ENCODE assay signal across 8 mouse cellular contexts in genomic region chr10:18318916-18319481, GRCm38 (mm10). TPM values are rescaled to one million over a fixed set of nuclear protein-coding genes. Genes with fewer than 3 reads are reported as not detected.
DNase-seq lines count a peak whose midpoint lies in the region; ATAC-seq and TF ChIP-seq lines count a peak whose summit lies in the region.

Nhsl1 (plus strand) TSS chr10:18318985.

- peak within 1 kb of the TSS; percentile 93 for H3K4me2 ChIP-seq in forebrain, embryonic 12.5 days
- peak within 1 kb of the TSS; percentile 98 for H3K4me2 ChIP-seq in heart, postnatal 0 days (ENCODE audit: low read depth, low read length)
- peak within 1 kb of the TSS; percentile 99 for H3K4me2 ChIP-seq in neural tube, embryonic 15.5 days

- no peaks in the 10 kb centered on the region for H3K9me3 ChIP-seq in forebrain, embryonic 12.5 days
- no peaks in the 10 kb centered on the region for H3K9me3 ChIP-seq in heart, postnatal 0 days (replicated peaks; ENCODE audit: control insufficient read depth, low read length)
- no peaks in the 10 kb centered on the region for H3K9me3 ChIP-seq in neural tube, embryonic 15.5 days (replicated peaks)

- peak; percentile 88 for ATAC-seq in forebrain, embryonic 12.5 days (ENCODE audit: low FRiP score)
- ATAC-seq in heart, postnatal 0 days (ENCODE audit: insufficient read depth, low read depth): peak; percentile 81
- peak; percentile 83 for ATAC-seq in neural tube, embryonic 15.5 days (ENCODE audit: low FRiP score)

- peaks cover 24% of the 10 kb centered on the region; the same call in 1 of the 2 replicates for H3K27me3 ChIP-seq in forebrain, embryonic 12.5 days
- H3K27me3 ChIP-seq in heart, postnatal 0 days (ENCODE audit: control insufficient read depth, insufficient read depth, low read length): no peaks in the 10 kb centered on the region
- no peaks in the 10 kb centered on the region; the same call in 1 of the 2 replicates for H3K27me3 ChIP-seq in neural tube, embryonic 15.5 days (replicated peaks)

- no peak for TF ChIP-seq EP300 in heart, postnatal 0 days (IDR thresholded peaks at IDR 0.05; ENCODE audit: low read depth)

- H3K4me1 ChIP-seq in forebrain, embryonic 12.5 days: peaks cover 17% of the 10 kb centered on the region
- peaks cover 7% of the 10 kb centered on the region; the same call in 1 of the 2 replicates for H3K4me1 ChIP-seq in heart, postnatal 0 days (ENCODE audit: control insufficient read depth, insufficient read depth)
- H3K4me1 ChIP-seq in neural tube, embryonic 15.5 days: peaks cover 12% of the 10 kb centered on the region

- TF ChIP-seq CTCF in heart, postnatal 0 days (IDR thresholded peaks at IDR 0.05; ENCODE audit: low read depth): peak; percentile 56

- H3K36me3 ChIP-seq in forebrain, embryonic 12.5 days (replicated peaks): no peaks in the 10 kb centered on the region
- no peaks in the 10 kb centered on the region for H3K36me3 ChIP-seq in heart, postnatal 0 days (replicated peaks; ENCODE audit: control insufficient read depth, insufficient read depth, low read length)
- H3K36me3 ChIP-seq in neural tube, embryonic 15.5 days: no peaks in the 10 kb centered on the region

- peak within 1 kb of the TSS; percentile 81 for H3K9ac ChIP-seq in forebrain, embryonic 12.5 days
- peak within 1 kb of the TSS; percentile 49 for H3K9ac ChIP-seq in heart, postnatal 0 days (replicated peaks; ENCODE audit: low read depth, low read length)
- H3K9ac ChIP-seq in neural tube, embryonic 15.5 days (replicated peaks): peak within 1 kb of the TSS; percentile 70

- peak; percentile 60 for DNase-seq in 3134 (ENCODE audit: extremely low read depth, insufficient read length, low spot score)
- peak; percentile 74 for DNase-seq in adrenal gland, postnatal 25 days
- no peak for DNase-seq in heart, postnatal 0 days (ENCODE audit: low spot score)
- DNase-seq in kidney, postnatal 25 days: peak; percentile 81 to 85
- DNase-seq in lung, adult 18-20 months: peak; percentile 61 to 76
- DNase-seq in thymus, postnatal 36 days: peak; percentile 65 to 66

- WGBS in forebrain, embryonic 12.5 days: under 1% methylated on average over 63 of the region's 63 CpGs
- WGBS in heart, postnatal 0 days: under 1% methylated on average over 63 of the region's 63 CpGs
- WGBS in neural tube, embryonic 15.5 days: under 1% methylated on average over 63 of the region's 63 CpGs

- H3K4me3 ChIP-seq in forebrain, embryonic 12.5 days (replicated peaks): peak within 1 kb of the TSS; percentile 79
- peak within 1 kb of the TSS; percentile 73 for H3K4me3 ChIP-seq in heart, postnatal 0 days (ENCODE audit: low read depth, low read length)
- H3K4me3 ChIP-seq in neural tube, embryonic 15.5 days (replicated peaks): peak within 1 kb of the TSS; percentile 82

- H3K27ac ChIP-seq in forebrain, embryonic 12.5 days: peak within 1 kb of the TSS; percentile 68
- peak within 1 kb of the TSS; percentile 22; the same call in 1 of the 2 replicates for H3K27ac ChIP-seq in heart, postnatal 0 days (ENCODE audit: low read depth)
- peak within 1 kb of the TSS; percentile 58 for H3K27ac ChIP-seq in neural tube, embryonic 15.5 days (replicated peaks)

RNA-seq across cellular contexts. Expression of gene Nhsl1, which starts in this region (rescaled TPM):
- 5.3 and 6.4 TPM in 2 replicates for total RNA-seq in adrenal gland, postnatal 25 days (2021)
- 15.9 and 17.2 TPM in 2 replicates for polyA plus RNA-seq in forebrain, embryonic 12.5 days (2016; fragmentation: Nextera tagmentation; extraction: Ambion mirVana)
- total RNA-seq in heart, postnatal 0 days (2014; rRNA removed; ENCODE audit: low replicate concordance): 20.1 and 31.7 TPM in 2 replicates
- polyA plus RNA-seq in heart, postnatal 0 days (2015; fragmentation: Nextera tagmentation; extraction: Ambion mirVana): 8.8 and 10.1 TPM in 2 replicates
- polyA plus RNA-seq in neural tube, embryonic 15.5 days (2015; fragmentation: Nextera tagmentation; extraction: Ambion mirVana): 13.1 and 13.3 TPM in 2 replicates
